Mouse (Mus musculus) limb, embryonic 12.5 days (tissue): Measurements from ENCODE around the gene Jph2. TPM values are rescaled to one million over a fixed set of nuclear protein-coding genes. Genes with fewer than 3 reads are reported as not detected.

Source experiments
- ATAC-seq: fragments of 200-750 bp; cut with Nextera tagmentation; 2 replicates; pipeline ENCODE4 v1.8.0; 2017; ENCODE audit warnings: low read depth, moderate TSS enrichment; ENCODE audit not compliant: insufficient number of reproducible peaks, insufficient read depth, low FRiP score, low TSS enrichment
- H3K27ac ChIP-seq: fragments of 300-500 bp; sonication (generic); 2 replicates; pipeline ENCODE4 v1.5.1; 2016; ENCODE audit warnings: mild to moderate bottlenecking, moderate library complexity
- H3K27me3 ChIP-seq: fragments of 300-500 bp; sonication (generic); 2 replicates; pipeline ENCODE4 v1.6.1; 2016; ENCODE audit warnings: mild to moderate bottlenecking, moderate library complexity
- H3K36me3 ChIP-seq: fragments of 300-500 bp; sonication (generic); 2 replicates; pipeline ENCODE4 v1.6.1; 2016; ENCODE audit warnings: mild to moderate bottlenecking, moderate library complexity
- H3K4me1 ChIP-seq: fragments of 300-500 bp; sonication (generic); replicated peaks from 2 replicates; pipeline ENCODE4 v1.6.1; 2016
- H3K4me2 ChIP-seq: fragments of 300-500 bp; sonication (generic); 2 replicates; pipeline ENCODE4 v1.6.1; 2016; ENCODE audit warnings: mild to moderate bottlenecking, moderate library complexity
- H3K4me3 ChIP-seq: fragments of 300-500 bp; sonication (generic); replicated peaks from 2 replicates; pipeline ENCODE4 v1.5.1; 2016; ENCODE audit warnings: mild to moderate bottlenecking
- H3K9ac ChIP-seq: fragments of 300-500 bp; sonication (generic); replicated peaks from 2 replicates; pipeline ENCODE4 v1.6.1; 2016; ENCODE audit warnings: mild to moderate bottlenecking, moderate library complexity
- H3K9me3 ChIP-seq: fragments of 300-500 bp; sonication (generic); 2 replicates; pipeline ENCODE4 v1.6.1; 2016; ENCODE audit warnings: mild to moderate bottlenecking, moderate library complexity
- WGBS: fragments of 180-500 bp; shearing (Covaris S2); methylation state at CpG from one replicate; pipeline ENCODE4 v1.1.7; 2016; 5-methylcytosine and 5-hydroxymethylcytosine counted together
- polyA plus RNA-seq: library from polyadenylated mRNA; unstranded; fragments of >200 nt; fragmentation: Nextera tagmentation; extraction: Ambion mirVana; gene quantifications from 2 replicates; pipeline ENCODE4 v1.2.1, GENCODE M21; 2016

Gene Jph2
- polyA plus RNA-seq, 1 experiment from 2014 or later, result 2.2 TPM

DNA sequence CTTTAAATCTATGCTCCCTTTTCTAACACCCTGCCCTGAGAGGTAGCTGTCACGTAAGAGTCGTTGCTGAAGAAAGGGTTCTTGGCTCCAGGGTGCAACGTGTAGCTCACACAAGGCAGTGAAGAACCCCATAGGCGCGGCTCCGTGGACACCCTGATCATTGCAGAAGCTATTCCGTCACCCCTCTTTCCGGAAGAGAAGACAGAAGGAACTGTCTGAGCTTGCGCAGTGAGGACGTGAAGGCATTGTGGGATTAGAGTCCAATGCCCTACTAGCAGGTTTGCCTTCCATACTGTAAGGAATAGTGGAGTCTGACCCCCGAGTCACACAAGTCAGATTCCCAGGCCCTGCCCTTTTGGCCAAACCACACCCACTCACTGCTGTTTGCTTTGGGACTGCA, 51.3 kb downstream of the Jph2 start:
- H3K4me1 ChIP-seq, result peaks cover 8% of the 10 kb centered on the region
- H3K4me3 ChIP-seq, result no peak overlapping the region
- H3K36me3 ChIP-seq, result no peaks in the 10 kb centered on the region
- no peak overlapping the region for H3K27ac ChIP-seq
- H3K9ac ChIP-seq, result no peak overlapping the region
- H3K4me2 ChIP-seq, result no peak overlapping the region
- WGBS, result 82% methylated on average over 11 of the region's 11 CpGs
- ATAC-seq, result no peak
- peaks cover 6% of the 10 kb centered on the region; the same call in 1 of the 2 replicates for H3K9me3 ChIP-seq
- peaks cover 23% of the 10 kb centered on the region for H3K27me3 ChIP-seq

- H3K27me3 ChIP-seq, result peaks cover 36% of the 10 kb centered on the region
- no peak overlapping the region for H3K4me2 ChIP-seq
- WGBS, result 75% methylated on average over 13 of the region's 13 CpGs
- H3K4me1 ChIP-seq, result peaks cover 8% of the 10 kb centered on the region
- H3K4me3 ChIP-seq, result no peak overlapping the region
- no peak overlapping the region for H3K9ac ChIP-seq
- no peaks in the 10 kb centered on the region for H3K36me3 ChIP-seq
- H3K27ac ChIP-seq, result no peak overlapping the region
- H3K9me3 ChIP-seq, result peaks cover 6% of the 10 kb centered on the region; the same call in 1 of the 2 replicates
- ATAC-seq, result no peak
Observed at GRCm38 (mm10) chr2:163344976-163345660, 52.7 kb downstream of the Jph2 start.

- H3K27ac ChIP-seq, result no peak overlapping the region
- WGBS, result 89% methylated on average over 4 of the region's 4 CpGs
Observed at GRCm38 (mm10) chr2:163343671-163344070, 54.1 kb downstream of the Jph2 start.

GRCm38 (mm10) chr2:163340263-163340662, 57.5 kb downstream of the Jph2 start:
- Histone ChIP-seq H3K4me3 (no peak overlapping the region), H3K36me3 (no peaks in the 10 kb centered on the region), H3K27me3 (peaks cover 73% of the 10 kb centered on the region), H3K27ac (no peak overlapping the region), H3K4me2 (no peak overlapping the region), H3K4me1 (peaks cover 10% of the 10 kb centered on the region), H3K9ac (no peak overlapping the region), H3K9me3 (peaks cover 6% of the 10 kb centered on the region; the same call in 1 of the 2 replicates)
- no peak for ATAC-seq
- 21% methylated on average over 9 of the region's 9 CpGs for WGBS

More at GRCm38 (mm10) chr2:163343671-163344070, 54.1 kb downstream of the Jph2 start:
- ATAC-seq, result no peak
- Histone ChIP-seq H3K4me2 (no peak overlapping the region), H3K36me3 (no peaks in the 10 kb centered on the region), H3K4me1 (peaks cover 10% of the 10 kb centered on the region), H3K9me3 (peaks cover 6% of the 10 kb centered on the region; the same call in 1 of the 2 replicates), H3K4me3 (no peak overlapping the region), H3K27me3 (peaks cover 50% of the 10 kb centered on the region), H3K9ac (no peak overlapping the region)

DNA sequence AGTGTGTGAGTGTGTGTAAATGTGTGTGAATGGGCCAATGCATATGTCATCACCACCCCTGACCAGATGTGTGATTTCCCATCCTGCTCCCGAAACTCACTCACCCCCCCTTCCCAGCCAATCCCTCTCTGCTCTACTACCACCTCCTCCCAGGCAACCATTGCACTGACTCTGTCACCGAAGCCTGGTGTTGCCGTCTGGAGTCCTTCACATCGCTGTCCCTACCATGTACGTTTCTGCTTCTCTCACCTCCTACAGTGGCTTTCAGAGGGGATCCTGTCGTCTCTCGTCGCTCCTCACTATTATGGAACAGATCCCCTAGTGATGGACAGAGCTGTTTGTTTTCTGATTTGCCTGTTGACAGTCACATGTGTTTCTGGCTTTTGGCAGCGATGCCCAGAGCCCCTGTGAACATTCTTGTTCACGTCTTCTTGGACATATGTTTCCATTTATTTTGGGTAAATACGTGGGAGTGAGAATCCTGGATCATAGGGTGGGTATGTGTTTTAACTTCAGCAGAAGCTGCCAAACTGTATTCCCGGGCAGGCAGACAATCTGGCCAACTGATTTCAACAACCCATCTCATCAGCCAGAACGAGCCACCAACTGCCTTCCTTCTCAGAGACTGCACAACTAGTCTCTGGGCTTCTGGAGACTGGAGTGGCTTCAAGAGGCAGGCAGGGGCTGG, 65.3 kb downstream of the Jph2 start:
- H3K9me3 ChIP-seq, result no peaks in the 10 kb centered on the region
- H3K4me2 ChIP-seq, result no peak overlapping the region
- no peak for ATAC-seq
- no peak overlapping the region for H3K9ac ChIP-seq
- H3K4me1 ChIP-seq, result no peaks in the 10 kb centered on the region
- WGBS, result 56% methylated on average over 13 of the region's 13 CpGs
- no peak overlapping the region for H3K4me3 ChIP-seq
- no peaks in the 10 kb centered on the region for H3K36me3 ChIP-seq
- peaks cover 56% of the 10 kb centered on the region for H3K27me3 ChIP-seq
- no peak overlapping the region for H3K27ac ChIP-seq

- H3K9ac ChIP-seq, result no peak overlapping the region
- no peak overlapping the region for H3K27ac ChIP-seq
- 84% methylated on average over 6 of the region's 6 CpGs for WGBS
- H3K4me3 ChIP-seq, result no peak overlapping the region
- no peaks in the 10 kb centered on the region for H3K36me3 ChIP-seq
- no peaks in the 10 kb centered on the region for H3K9me3 ChIP-seq
- H3K4me1 ChIP-seq, result no peaks in the 10 kb centered on the region
- ATAC-seq, result no peak
- H3K27me3 ChIP-seq, result peaks cover 46% of the 10 kb centered on the region
- H3K4me2 ChIP-seq, result no peak overlapping the region
Observed at GRCm38 (mm10) chr2:163331423-163331822, 66.4 kb downstream of the Jph2 start.

DNA sequence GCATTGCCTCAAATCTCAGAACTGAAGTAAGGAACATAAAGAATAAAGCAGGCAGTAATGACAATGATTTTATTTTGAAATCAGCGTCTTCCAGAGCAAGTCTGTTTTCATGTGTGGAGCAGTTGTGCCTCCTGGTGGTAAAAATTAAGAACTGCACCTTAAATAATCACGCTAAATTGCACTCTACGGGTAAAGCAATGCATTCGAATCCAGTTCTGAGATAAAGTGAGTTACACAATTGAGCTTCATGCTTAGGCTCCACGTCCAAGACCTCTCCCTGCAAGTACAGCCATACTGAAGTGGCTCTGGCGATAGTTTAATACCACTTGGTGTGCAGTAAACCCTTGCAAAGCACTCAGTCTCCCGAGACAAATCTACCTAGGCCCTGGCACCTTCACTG, 67.1 kb downstream of the Jph2 start:
- Histone ChIP-seq H3K9me3 (no peaks in the 10 kb centered on the region), H3K27me3 (peaks cover 46% of the 10 kb centered on the region), H3K9ac (no peak overlapping the region), H3K4me1 (no peaks in the 10 kb centered on the region), H3K27ac (no peak overlapping the region), H3K36me3 (no peaks in the 10 kb centered on the region), H3K4me2 (no peak overlapping the region), H3K4me3 (no peak overlapping the region)
- ATAC-seq, result no peak
- 33% methylated on average over 7 of the region's 7 CpGs for WGBS

GRCm38 (mm10) chr2:163323163-163323562, 74.6 kb downstream of the Jph2 start:
- Histone ChIP-seq H3K36me3 (no peaks in the 10 kb centered on the region), H3K27me3 (peaks cover 31% of the 10 kb centered on the region)
- 36% methylated on average over 1 of the region's 1 CpGs for WGBS

GRCm38 (mm10) chr2:163318777-163319176, 79.0 kb downstream of the Jph2 start:
- Histone ChIP-seq H3K9ac (no peak overlapping the region), H3K27me3 (peaks cover 23% of the 10 kb centered on the region), H3K4me1 (0 out of 2 replicates have a peak, but pooled peaks cover 5% of the 10 kb centered on the region), H3K9me3 (no peaks in the 10 kb centered on the region), H3K4me2 (no peak overlapping the region), H3K36me3 (no peaks in the 10 kb centered on the region), H3K27ac (no peak overlapping the region), H3K4me3 (no peak overlapping the region)
- WGBS, result 82% methylated on average over 3 of the region's 3 CpGs
- no peak for ATAC-seq

More at GRCm38 (mm10) chr2:163323163-163323562, 74.6 kb downstream of the Jph2 start:
- Histone ChIP-seq H3K4me1 (0 out of 2 replicates have a peak, but pooled peaks cover 5% of the 10 kb centered on the region), H3K9ac (no peak overlapping the region), H3K9me3 (no peaks in the 10 kb centered on the region), H3K4me2 (no peak overlapping the region), H3K27ac (no peak overlapping the region), H3K4me3 (no peak overlapping the region)
- ATAC-seq, result no peak

DNA sequence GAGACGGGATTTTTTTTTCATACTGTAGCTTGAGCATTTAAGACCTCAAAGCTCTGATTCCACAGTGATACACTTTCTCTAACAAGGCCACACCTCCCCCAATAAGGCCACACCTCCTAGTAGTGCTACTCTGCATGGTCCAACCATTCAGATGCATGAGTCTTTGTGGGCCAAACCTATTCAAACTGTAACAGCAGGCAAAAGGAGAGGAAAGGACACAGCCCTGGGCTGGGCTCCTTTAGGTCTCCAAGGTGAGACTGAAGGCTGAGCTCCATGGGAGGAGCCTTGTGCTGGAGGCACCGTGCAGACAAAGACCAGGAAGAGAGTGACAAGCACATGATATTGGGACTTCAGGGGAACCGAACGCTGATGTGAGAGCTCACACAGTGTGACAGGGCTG, 80.5 kb downstream of the Jph2 start:
- WGBS, result 86% methylated on average over 4 of the region's 4 CpGs
- no peak overlapping the region for H3K27ac ChIP-seq
- H3K36me3 ChIP-seq, result no peaks in the 10 kb centered on the region
- H3K4me3 ChIP-seq, result no peak overlapping the region
- peaks cover 16% of the 10 kb centered on the region for H3K27me3 ChIP-seq
- no peak overlapping the region for H3K4me2 ChIP-seq
- H3K9me3 ChIP-seq, result no peaks in the 10 kb centered on the region
- H3K9ac ChIP-seq, result no peak overlapping the region
- ATAC-seq, result no peak
- H3K4me1 ChIP-seq, result no peaks in the 10 kb centered on the region

- H3K4me1 ChIP-seq, result no peaks in the 10 kb centered on the region
- ATAC-seq, result no peak
- H3K9me3 ChIP-seq, result no peaks in the 10 kb centered on the region
- H3K4me2 ChIP-seq, result no peak overlapping the region
- no peaks in the 10 kb centered on the region for H3K36me3 ChIP-seq
- no peak overlapping the region for H3K4me3 ChIP-seq
- 0 out of 2 replicates have a peak, but pooled peaks cover 3% of the 10 kb centered on the region for H3K27me3 ChIP-seq
- WGBS, result 77% methylated on average over 11 of the region's 11 CpGs
- no peak overlapping the region for H3K9ac ChIP-seq
- no peak overlapping the region for H3K27ac ChIP-seq
Observed at GRCm38 (mm10) chr2:163310163-163310688, 87.6 kb downstream of the Jph2 start.
